Mouse (Mus musculus) stomach, postnatal 0 days (tissue): ENCODE results near the gene Vac14. TPM values are rescaled to one million over a fixed set of nuclear protein-coding genes. Genes with fewer than 3 reads are reported as not detected.

Experiments
- ATAC-seq: fragments of 200-750 bp; cut with Nextera tagmentation; 2 replicates; pipeline ENCODE4 v1.8.0; 2017; ENCODE audit not compliant: low FRiP score, low TSS enrichment
- DNase-seq: peaks from one replicate; pipeline ENCODE4 v3.0.0-alpha.2; 2016; ENCODE audit warnings: low spot score
- H3K27ac ChIP-seq: fragments of 300-500 bp; sonication (generic); replicated peaks from 2 replicates; pipeline ENCODE4 v1.5.1; 2014; ENCODE audit warnings: mild to moderate bottlenecking, control low read depth
- H3K27me3 ChIP-seq: fragments of 300-500 bp; sonication (generic); 2 replicates; pipeline ENCODE4 v1.6.1; 2014; ENCODE audit warnings: low read length; ENCODE audit not compliant: control insufficient read depth, insufficient read depth
- H3K36me3 ChIP-seq: fragments of 300-500 bp; sonication (generic); 2 replicates; pipeline ENCODE4 v1.6.1; 2014; ENCODE audit warnings: low read length, mixed read lengths; ENCODE audit not compliant: control insufficient read depth, insufficient read depth
- H3K4me1 ChIP-seq: fragments of 300-500 bp; sonication (generic); replicated peaks from 2 replicates; pipeline ENCODE4 v1.6.1; 2014; ENCODE audit warnings: antibody characterized with exemption; ENCODE audit not compliant: control insufficient read depth, insufficient read depth
- H3K4me2 ChIP-seq: fragments of 300-500 bp; sonication (generic); replicated peaks from 2 replicates; pipeline ENCODE4 v1.6.1; 2014; ENCODE audit warnings: low read depth, mild to moderate bottlenecking, control low read depth, moderate library complexity
- H3K4me3 ChIP-seq: fragments of 300-500 bp; sonication (generic); 2 replicates; pipeline ENCODE4 v1.5.1; 2014; ENCODE audit warnings: low read depth, low read length, control low read depth
- H3K9ac ChIP-seq: fragments of 300-500 bp; sonication (generic); 2 replicates; pipeline ENCODE4 v1.6.1; 2014; ENCODE audit warnings: mild to moderate bottlenecking, low read length, control low read depth, mixed read lengths
- H3K9me3 ChIP-seq: fragments of 300-500 bp; sonication (generic); 2 replicates; pipeline ENCODE4 v1.6.1; 2016; ENCODE audit warnings: low read length; ENCODE audit not compliant: control insufficient read depth
- CTCF ChIP-seq: IDR thresholded peaks from 2 replicates; pipeline ENCODE4 v1.5.1; 2016; ENCODE audit warnings: antibody characterized with exemption, low read depth, mild to moderate bottlenecking, moderate library complexity
- EP300 ChIP-seq: optimal IDR thresholded peaks from 2 replicates; pipeline ENCODE3; 2016; ENCODE audit warnings: antibody characterized with exemption
- WGBS: fragments of 180-500 bp; shearing (Covaris S2); extraction: QIAGEN DNeasy Blood & Tissue Kit; methylation state at CpG from one replicate; pipeline ENCODE4 v1.1.7; 2014; 5-methylcytosine and 5-hydroxymethylcytosine counted together
- polyA plus RNA-seq: library from polyadenylated mRNA; unstranded; fragments of >200 nt; fragmentation: Nextera tagmentation; extraction: Ambion mirVana; gene quantifications from 2 replicates; pipeline ENCODE4 v1.2.1, GENCODE M21; 2015

The Vac14 gene
- polyA plus RNA-seq, 1 experiment from 2014 or later = 7.7 TPM

- DNase-seq = no peak
These were observed 126.8 kb downstream of the Vac14 start for GRCm38 (mm10) chr8:110745162-110745561.

DNA sequence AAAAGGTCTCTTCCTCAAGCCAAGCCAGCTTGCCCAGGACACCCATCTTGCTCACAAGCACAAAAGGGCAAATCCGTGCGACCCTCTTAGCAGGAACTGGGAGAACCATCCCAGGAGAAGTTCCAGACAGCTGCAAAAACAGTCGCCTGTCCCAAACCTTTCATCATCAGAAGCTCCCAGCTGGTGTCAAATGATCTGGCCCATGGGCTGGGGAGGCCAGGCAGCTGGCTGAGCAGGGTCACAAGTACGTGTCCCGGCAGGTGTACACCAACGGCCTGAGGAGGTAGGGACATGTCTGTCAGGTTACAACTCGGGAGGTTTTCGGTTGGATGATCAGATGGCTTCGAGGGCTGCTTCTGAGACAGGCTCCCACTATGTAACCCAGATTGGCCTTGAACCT, 128.3 kb downstream of the Vac14 start:
- H3K4me3 ChIP-seq = no peak overlapping the region
- no peaks in the 10 kb centered on the region for H3K4me1 ChIP-seq
- no peaks in the 10 kb centered on the region for H3K27me3 ChIP-seq
- TF ChIP-seq CTCF (no peak), EP300 (no peak)
- DNase-seq = no peak
- H3K4me2 ChIP-seq = no peak overlapping the region
- no peak for ATAC-seq
- 59% methylated on average over 9 of the region's 9 CpGs for WGBS
- H3K9me3 ChIP-seq = no peaks in the 10 kb centered on the region
- no peaks in the 10 kb centered on the region for H3K36me3 ChIP-seq
- H3K27ac ChIP-seq = no peak overlapping the region
- no peak overlapping the region for H3K9ac ChIP-seq

More at GRCm38 (mm10) chr8:110745162-110745561, 126.8 kb downstream of the Vac14 start:
- Histone ChIP-seq H3K27me3 (no peaks in the 10 kb centered on the region), H3K36me3 (peaks cover 2% of the 10 kb centered on the region), H3K27ac (no peak overlapping the region), H3K4me1 (no peaks in the 10 kb centered on the region), H3K9ac (no peak overlapping the region), H3K4me2 (no peak overlapping the region), H3K9me3 (no peaks in the 10 kb centered on the region), H3K4me3 (no peak overlapping the region)
- ATAC-seq = no peak
- TF ChIP-seq CTCF (no peak), EP300 (no peak)
- WGBS = 91% methylated on average over 10 of the region's 10 CpGs

DNA sequence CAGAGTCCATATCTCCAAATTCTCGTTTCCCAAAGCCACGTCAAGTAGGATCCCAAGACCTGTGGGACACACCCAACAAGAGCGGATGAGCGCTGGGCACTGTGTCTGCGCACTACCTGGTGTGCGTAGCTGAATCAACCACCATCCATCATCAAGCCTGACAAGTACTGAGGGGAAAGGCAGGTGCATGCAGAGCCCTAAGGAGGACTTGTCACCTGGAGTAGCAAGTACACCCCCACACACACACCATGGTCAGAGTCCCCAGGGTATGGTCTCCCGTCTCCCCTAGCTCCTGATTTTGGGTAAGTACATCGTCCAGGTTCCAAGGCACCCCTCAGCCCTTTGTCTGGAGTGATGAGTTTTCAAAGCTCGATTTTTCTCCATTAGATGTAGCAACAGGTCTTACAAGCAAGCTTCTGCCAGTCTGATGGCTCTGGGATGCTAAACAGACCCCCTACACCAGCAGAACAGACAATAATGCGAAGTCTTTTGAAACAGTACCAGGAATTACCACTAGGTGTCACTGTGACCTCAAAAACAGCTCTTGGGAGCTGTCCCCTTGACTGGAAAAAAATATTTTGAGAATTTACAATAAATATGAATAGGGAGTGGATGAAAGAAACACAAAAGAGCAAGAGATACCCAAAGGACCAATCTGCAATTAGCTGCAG, 131.2 kb downstream of the Vac14 start:
- Histone ChIP-seq H3K27ac (no peak overlapping the region), H3K9me3 (no peaks in the 10 kb centered on the region), H3K4me3 (no peak overlapping the region), H3K4me2 (no peak overlapping the region), H3K36me3 (no peaks in the 10 kb centered on the region), H3K4me1 (no peaks in the 10 kb centered on the region), H3K27me3 (no peaks in the 10 kb centered on the region), H3K9ac (no peak overlapping the region)
- DNase-seq = no peak
- peak; percentile 96 for TF ChIP-seq CTCF
- no peak for TF ChIP-seq EP300
- ATAC-seq = peak; percentile 34; the same call in 1 of the 2 replicates
- 55% methylated on average over 10 of the region's 10 CpGs for WGBS

- no peaks in the 10 kb centered on the region for H3K27me3 ChIP-seq
- no peaks in the 10 kb centered on the region for H3K9me3 ChIP-seq
- H3K4me2 ChIP-seq = no peak overlapping the region
- H3K4me1 ChIP-seq = no peaks in the 10 kb centered on the region
- WGBS = 31% methylated on average over 13 of the region's 13 CpGs
- no peak overlapping the region for H3K27ac ChIP-seq
- no peak for ATAC-seq
- no peak for TF ChIP-seq EP300
- no peak for TF ChIP-seq CTCF
- DNase-seq = no peak
- H3K36me3 ChIP-seq = no peaks in the 10 kb centered on the region
- H3K9ac ChIP-seq = no peak overlapping the region
- no peak overlapping the region for H3K4me3 ChIP-seq
These were observed 131.9 kb downstream of the Vac14 start for GRCm38 (mm10) chr8:110750269-110750668.

DNA sequence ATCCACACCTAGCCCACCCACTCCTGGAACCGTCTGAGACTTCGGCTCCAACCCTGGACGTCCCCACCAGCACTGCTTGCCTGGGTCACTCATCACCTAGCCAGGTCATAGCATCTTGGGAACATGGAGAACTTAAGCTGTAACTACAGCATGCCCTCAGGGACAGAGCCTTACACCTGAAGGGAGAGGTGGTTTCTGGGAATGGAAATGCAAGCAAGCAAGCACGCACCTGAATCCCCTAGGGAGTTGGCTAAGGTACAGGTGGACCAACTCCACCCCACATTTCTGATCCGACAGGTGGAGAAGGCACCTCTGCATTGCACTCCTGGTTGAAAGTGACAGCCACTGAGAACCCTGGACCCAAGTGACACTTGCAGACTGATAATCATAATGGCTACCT, 133.1 kb downstream of the Vac14 start:
- no peak for DNase-seq
- WGBS = 72% methylated on average over 5 of the region's 5 CpGs

DNA sequence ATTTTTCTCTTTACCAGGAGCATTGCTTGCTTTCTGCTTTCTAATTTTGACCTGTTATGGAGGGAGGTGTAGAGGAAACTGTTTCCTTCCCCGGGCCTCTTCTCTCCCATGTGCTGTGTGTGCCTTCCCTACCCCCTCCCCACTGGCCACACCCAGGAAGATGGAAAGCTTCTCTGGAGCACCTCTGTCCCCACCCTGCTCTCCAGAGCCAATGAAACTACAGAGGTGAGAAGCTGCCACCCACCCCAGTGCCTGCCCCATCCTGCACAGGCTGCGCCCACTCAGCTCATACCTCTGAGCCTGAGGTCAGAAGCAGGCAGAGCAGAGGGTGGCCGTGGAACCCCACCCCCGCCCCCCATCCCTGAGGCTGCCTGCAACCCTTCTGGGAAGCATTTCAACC, 136.3 kb downstream of the Vac14 start:
- H3K9me3 ChIP-seq = no peaks in the 10 kb centered on the region
- no peak overlapping the region for H3K27ac ChIP-seq
- no peak overlapping the region for H3K9ac ChIP-seq
- no peaks in the 10 kb centered on the region for H3K4me1 ChIP-seq
- H3K27me3 ChIP-seq = no peaks in the 10 kb centered on the region
- TF ChIP-seq CTCF (no peak), EP300 (no peak)
- no peak overlapping the region for H3K4me3 ChIP-seq
- H3K36me3 ChIP-seq = no peaks in the 10 kb centered on the region
- DNase-seq = no peak
- no peak overlapping the region for H3K4me2 ChIP-seq
- WGBS = 28% methylated on average over 4 of the region's 4 CpGs
- ATAC-seq = peak; percentile 27; the same call in 1 of the 2 replicates

More for the DNA sequence above, 133.1 kb downstream of the Vac14 start:
- no peak overlapping the region for H3K4me3 ChIP-seq
- no peaks in the 10 kb centered on the region for H3K27me3 ChIP-seq
- H3K27ac ChIP-seq = no peak overlapping the region
- no peaks in the 10 kb centered on the region for H3K4me1 ChIP-seq
- no peak overlapping the region for H3K9ac ChIP-seq
- H3K9me3 ChIP-seq = no peaks in the 10 kb centered on the region
- no peak for ATAC-seq
- no peak for TF ChIP-seq CTCF
- TF ChIP-seq EP300 = no peak
- H3K36me3 ChIP-seq = no peaks in the 10 kb centered on the region
- H3K4me2 ChIP-seq = no peak overlapping the region
